Mouse (Mus musculus) embryonic facial prominence, embryonic 14.5 days (tissue): Measurements from ENCODE around the gene Kcnh1. TPM values are rescaled to one million over a fixed set of nuclear protein-coding genes. Genes with fewer than 3 reads are reported as not detected.
A peak's percentile ranks its signal among the peaks of the same experiment; 100 is the strongest.

Experiments
- ATAC-seq: fragments of 200-750 bp; cut with Nextera tagmentation; 2 replicates; pipeline ENCODE4 v1.8.0; 2017; ENCODE audit warnings: low read depth, moderate number of reproducible peaks, moderate TSS enrichment
- DNase-seq: peaks from one replicate; pipeline ENCODE4 v3.0.0-alpha.2; 2015; ENCODE audit warnings: low spot score
- H3K27ac ChIP-seq: fragments of 300-500 bp; sonication (generic); replicated peaks from 2 replicates; pipeline ENCODE4 v1.5.1; 2014; ENCODE audit warnings: low read depth, mild to moderate bottlenecking, low read length, moderate library complexity
- H3K27me3 ChIP-seq: fragments of 300-500 bp; sonication (generic); replicated peaks from 2 replicates; pipeline ENCODE4 v1.6.1; 2014; ENCODE audit warnings: low read length; ENCODE audit not compliant: control insufficient read depth, insufficient read depth
- H3K36me3 ChIP-seq: fragments of 300-500 bp; sonication (generic); 2 replicates; pipeline ENCODE4 v1.6.1; 2014; ENCODE audit warnings: low read length, mixed read lengths; ENCODE audit not compliant: control insufficient read depth, insufficient read depth
- H3K4me1 ChIP-seq: fragments of 300-500 bp; sonication (generic); 2 replicates; pipeline ENCODE4 v1.6.1; 2014; ENCODE audit warnings: antibody characterized with exemption, low read length; ENCODE audit not compliant: control insufficient read depth, insufficient read depth
- H3K4me2 ChIP-seq: fragments of 300-500 bp; sonication (generic); 2 replicates; pipeline ENCODE4 v1.6.1; 2014; ENCODE audit warnings: low read depth, mild to moderate bottlenecking, low read length, moderate library complexity, mixed read lengths
- H3K4me3 ChIP-seq: fragments of 300-500 bp; sonication (generic); 2 replicates; pipeline ENCODE4 v1.5.1; 2014; ENCODE audit warnings: low read depth, mild to moderate bottlenecking, low read length
- H3K9ac ChIP-seq: fragments of 300-500 bp; sonication (generic); 2 replicates; pipeline ENCODE4 v1.6.1; 2014; ENCODE audit warnings: low read depth, mild to moderate bottlenecking, low read length, moderate library complexity, mixed read lengths
- H3K9me3 ChIP-seq: fragments of 300-500 bp; sonication (generic); 2 replicates; pipeline ENCODE4 v1.6.1; 2016; ENCODE audit warnings: low read length; ENCODE audit not compliant: control insufficient read depth
- WGBS: fragments of 180-500 bp; shearing (Covaris S2); extraction: QIAGEN DNeasy Blood & Tissue Kit; methylation state at CpG from one replicate; pipeline ENCODE4 v1.1.7; 2014; 5-methylcytosine and 5-hydroxymethylcytosine counted together
- polyA plus RNA-seq: library from polyadenylated mRNA; unstranded; fragments of >200 nt; fragmentation: Nextera tagmentation; extraction: Ambion mirVana; gene quantifications from 2 replicates; pipeline ENCODE4 v1.2.1, GENCODE M21; 2014

The Kcnh1 gene
- polyA plus RNA-seq, 1 experiment from 2014 or later: 0.89 TPM

DNA sequence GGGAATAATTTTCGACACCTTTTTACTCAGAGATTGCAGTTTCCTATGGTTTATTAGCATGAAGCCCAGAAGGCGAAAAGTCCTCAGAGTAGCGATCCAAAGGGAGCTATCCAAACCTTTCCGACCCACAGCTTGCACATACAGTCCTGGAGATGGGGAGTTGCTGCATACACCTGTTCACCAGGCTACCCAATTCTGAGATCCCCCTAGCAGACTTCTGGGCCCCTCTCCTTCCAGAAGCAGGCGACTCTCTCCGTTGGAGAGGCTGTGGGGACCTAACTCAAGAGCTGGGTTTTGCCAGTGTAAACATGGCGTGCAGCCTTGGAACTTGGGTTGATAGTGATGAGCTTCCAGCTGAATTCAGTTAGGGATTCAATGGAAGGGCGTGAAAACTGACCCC, 1.3 kb downstream of the Kcnh1 start:
- peak overlapping the region; percentile 94; the same call in 1 of the 2 replicates for H3K4me2 ChIP-seq
- H3K36me3 ChIP-seq: no peaks in the 10 kb centered on the region
- no peak overlapping the region for H3K27ac ChIP-seq
- H3K4me1 ChIP-seq: peaks cover 3% of the 10 kb centered on the region; the same call in 1 of the 2 replicates
- peaks cover 36% of the 10 kb centered on the region for H3K27me3 ChIP-seq
- no peaks in the 10 kb centered on the region for H3K9me3 ChIP-seq
- no peak for ATAC-seq
- no peak for DNase-seq
- WGBS: 51% methylated on average over 8 of the region's 8 CpGs
- no peak overlapping the region for H3K4me3 ChIP-seq
- no peak overlapping the region for H3K9ac ChIP-seq

DNA sequence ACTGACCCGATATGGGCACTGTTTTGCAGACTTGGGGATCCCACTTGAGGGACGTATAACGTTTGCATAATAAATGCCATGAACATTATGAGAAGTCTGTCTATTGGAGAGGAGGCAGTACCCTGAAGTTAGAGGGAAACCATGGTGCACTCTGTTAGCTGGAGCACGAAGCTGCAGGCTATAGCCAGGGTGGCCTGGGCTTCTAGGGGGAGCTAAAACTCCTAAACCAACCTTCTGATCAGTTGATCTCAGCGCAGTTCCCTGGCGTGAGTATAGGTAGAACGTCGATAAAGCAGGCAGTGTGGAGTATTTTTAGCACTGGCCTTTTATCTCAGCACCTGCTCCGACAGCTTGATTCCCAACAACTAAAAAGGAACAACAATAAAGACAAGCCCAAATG, 2.1 kb downstream of the Kcnh1 start:
- 69% methylated on average over 9 of the region's 9 CpGs for WGBS
- DNase-seq: no peak
- peaks cover 36% of the 10 kb centered on the region for H3K27me3 ChIP-seq
- ATAC-seq: no peak
- no peak overlapping the region for H3K4me3 ChIP-seq
- peaks cover 3% of the 10 kb centered on the region; the same call in 1 of the 2 replicates for H3K4me1 ChIP-seq
- H3K9ac ChIP-seq: no peak overlapping the region
- no peaks in the 10 kb centered on the region for H3K36me3 ChIP-seq
- no peak overlapping the region for H3K27ac ChIP-seq
- no peaks in the 10 kb centered on the region for H3K9me3 ChIP-seq
- no peak overlapping the region for H3K4me2 ChIP-seq

DNA sequence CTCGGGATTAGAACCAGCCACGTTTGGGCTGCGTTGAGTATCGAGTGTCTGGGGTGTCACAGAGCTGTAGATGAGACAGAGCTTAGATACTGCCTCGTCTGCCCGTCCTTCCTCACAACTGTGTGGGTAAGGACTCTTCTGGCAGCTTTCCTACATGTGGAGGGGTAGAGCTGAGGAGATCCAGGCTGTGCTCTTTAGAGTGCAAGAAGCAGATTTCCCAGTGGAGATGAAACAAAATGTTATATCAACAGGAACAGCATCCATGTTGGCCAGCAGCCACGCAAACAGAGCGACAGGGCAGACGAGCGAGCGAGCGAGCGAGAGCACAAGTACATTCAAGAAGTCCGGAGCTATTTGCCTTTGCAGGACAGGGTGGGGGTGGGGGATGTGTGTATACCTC, 3.1 kb downstream of the Kcnh1 start:
- ATAC-seq (no peak), DNase-seq (peak; percentile 27)
- H3K9me3 ChIP-seq: no peaks in the 10 kb centered on the region
- H3K36me3 ChIP-seq: no peaks in the 10 kb centered on the region
- H3K4me2 ChIP-seq: no peak overlapping the region
- 62% methylated on average over 14 of the region's 14 CpGs for WGBS
- H3K27ac ChIP-seq: no peak overlapping the region
- H3K27me3 ChIP-seq: peaks cover 30% of the 10 kb centered on the region
- peaks cover 3% of the 10 kb centered on the region; the same call in 1 of the 2 replicates for H3K4me1 ChIP-seq
- no peak overlapping the region for H3K4me3 ChIP-seq
- H3K9ac ChIP-seq: no peak overlapping the region

DNA sequence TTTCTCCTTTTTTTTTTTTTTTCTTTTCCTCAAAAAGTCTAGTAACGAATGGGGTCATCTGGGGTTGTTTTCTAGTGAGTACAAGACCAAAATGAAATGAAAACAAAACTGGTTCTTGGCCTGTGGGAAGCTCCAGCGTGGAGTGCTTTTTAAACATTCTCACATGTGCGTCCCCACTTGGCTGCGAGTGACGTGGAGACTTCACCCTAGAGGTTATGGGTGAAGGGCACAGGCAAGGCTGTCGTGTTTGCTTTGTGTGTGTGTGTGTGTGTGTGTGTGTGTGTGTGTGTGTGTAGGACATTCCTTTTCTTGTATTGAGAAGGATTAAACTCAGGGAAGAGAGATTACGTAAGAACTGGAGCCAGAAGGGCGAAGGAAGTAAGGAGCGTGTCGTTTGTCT, 6.9 kb downstream of the Kcnh1 start:
- 46% methylated on average over 10 of the region's 10 CpGs for WGBS
- ATAC-seq: no peak
- no peak for DNase-seq
- no peak overlapping the region for H3K9ac ChIP-seq
- 0 out of 2 replicates have a peak, but pooled peaks cover under 1% of the 10 kb centered on the region for H3K27me3 ChIP-seq
- H3K4me2 ChIP-seq: no peak overlapping the region
- peaks cover 3% of the 10 kb centered on the region; the same call in 1 of the 2 replicates for H3K4me1 ChIP-seq
- no peak overlapping the region for H3K4me3 ChIP-seq
- H3K9me3 ChIP-seq: no peaks in the 10 kb centered on the region
- no peaks in the 10 kb centered on the region for H3K36me3 ChIP-seq
- H3K27ac ChIP-seq: no peak overlapping the region

DNA sequence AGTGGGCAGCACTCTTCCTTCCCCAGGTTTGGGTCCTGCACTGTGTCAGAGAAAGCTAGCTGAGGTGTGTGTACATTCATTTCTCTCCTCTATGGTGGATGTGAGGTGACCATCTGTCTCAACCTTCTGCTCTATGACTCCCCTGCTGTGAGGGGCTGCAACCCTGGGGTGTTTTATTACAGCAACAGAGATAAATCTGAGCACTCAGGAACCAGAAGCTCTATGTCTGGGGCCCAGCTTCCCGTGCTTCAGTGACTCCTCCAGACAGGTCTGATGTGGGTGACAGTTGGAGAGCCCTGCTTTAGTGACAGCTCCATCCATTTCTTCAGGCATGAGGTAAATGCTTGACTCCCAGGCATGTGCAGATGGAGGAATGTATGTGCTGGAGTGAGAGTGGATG, 12.4 kb downstream of the Kcnh1 start:
- H3K36me3 ChIP-seq: no peaks in the 10 kb centered on the region
- H3K27me3 ChIP-seq: no peaks in the 10 kb centered on the region
- H3K4me2 ChIP-seq: no peak overlapping the region
- no peak overlapping the region for H3K4me3 ChIP-seq
- ATAC-seq: no peak
- H3K9ac ChIP-seq: no peak overlapping the region
- no peak overlapping the region for H3K27ac ChIP-seq
- 43% methylated on average over 1 of the region's 1 CpGs for WGBS
- DNase-seq: no peak
- H3K4me1 ChIP-seq: no peaks in the 10 kb centered on the region
- H3K9me3 ChIP-seq: no peaks in the 10 kb centered on the region

DNA sequence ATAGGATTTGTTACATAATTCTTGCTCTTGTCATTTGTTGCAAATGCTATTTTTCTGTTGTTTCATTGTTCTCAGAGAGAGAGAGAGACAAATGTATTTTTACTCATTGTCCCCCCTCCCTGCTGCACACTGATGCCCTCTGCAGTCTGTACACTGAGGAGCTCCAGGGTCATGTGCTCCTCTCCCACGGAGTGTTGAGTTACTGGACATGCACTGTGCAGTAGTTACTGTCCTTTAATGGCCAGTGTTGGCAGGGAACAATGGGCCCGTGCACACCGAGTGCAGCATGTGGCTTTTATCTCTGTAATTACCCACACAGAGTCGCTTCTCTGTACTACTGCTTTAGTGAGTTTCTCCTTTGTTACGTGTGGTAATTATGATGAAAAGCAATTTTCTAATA, 17.4 kb downstream of the Kcnh1 start:
- Histone ChIP-seq H3K27ac (no peak overlapping the region), H3K9me3 (no peaks in the 10 kb centered on the region), H3K36me3 (no peaks in the 10 kb centered on the region), H3K4me2 (no peak overlapping the region), H3K27me3 (no peaks in the 10 kb centered on the region), H3K4me3 (no peak overlapping the region), H3K4me1 (no peaks in the 10 kb centered on the region), H3K9ac (no peak overlapping the region)
- 46% methylated on average over 5 of the region's 5 CpGs for WGBS
- no peak for DNase-seq
- ATAC-seq: peak; percentile 67; the same call in 1 of the 2 replicates

DNA sequence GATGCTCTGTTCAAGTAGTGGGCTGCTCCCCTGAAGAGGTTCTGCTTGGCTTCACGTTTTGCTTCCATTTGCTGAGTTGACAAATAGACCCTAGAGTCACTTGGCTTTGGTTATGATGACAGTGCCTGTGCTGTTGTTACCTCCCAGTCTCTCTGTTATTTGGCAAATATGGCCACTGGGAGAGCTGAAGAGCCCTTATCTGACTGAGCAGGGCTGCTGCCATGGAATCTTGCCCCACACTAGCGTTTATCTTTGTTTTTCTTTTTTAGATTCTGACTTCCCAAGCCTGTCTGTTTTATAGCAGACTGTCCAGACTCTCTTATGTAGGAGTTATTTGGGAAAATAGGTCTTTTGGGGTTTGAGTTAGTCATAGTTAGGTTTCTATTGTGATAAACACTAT, 21.9 kb downstream of the Kcnh1 start:
- no peak overlapping the region for H3K9ac ChIP-seq
- H3K36me3 ChIP-seq: no peaks in the 10 kb centered on the region
- H3K4me3 ChIP-seq: no peak overlapping the region
- no peak for ATAC-seq
- no peak for DNase-seq
- no peaks in the 10 kb centered on the region for H3K9me3 ChIP-seq
- 76% methylated on average over 2 of the region's 2 CpGs for WGBS
- H3K27ac ChIP-seq: no peak overlapping the region
- H3K4me1 ChIP-seq: no peaks in the 10 kb centered on the region
- H3K4me2 ChIP-seq: no peak overlapping the region
- no peaks in the 10 kb centered on the region for H3K27me3 ChIP-seq

DNA sequence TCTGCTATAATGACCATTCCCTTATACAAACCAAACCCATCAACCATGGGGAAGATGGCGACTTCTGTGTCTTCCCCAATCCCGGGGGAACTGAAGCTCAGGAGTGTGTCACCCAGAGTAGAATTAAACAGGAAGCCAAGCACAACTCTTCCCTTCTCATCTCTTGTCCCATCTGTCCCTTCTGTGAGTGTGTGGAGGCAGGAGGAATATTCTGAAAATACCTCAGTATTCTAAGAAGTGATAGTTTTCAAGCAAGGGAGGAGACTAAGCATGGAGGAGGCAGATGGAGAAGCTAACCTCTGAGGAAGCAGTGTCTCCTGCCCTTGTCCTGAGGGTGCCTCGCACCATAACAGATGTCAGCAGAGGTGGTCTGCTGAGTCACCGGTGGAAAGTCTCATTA, 24.1 kb downstream of the Kcnh1 start:
- Histone ChIP-seq H3K27ac (no peak overlapping the region), H3K4me2 (no peak overlapping the region), H3K9ac (no peak overlapping the region), H3K36me3 (no peaks in the 10 kb centered on the region), H3K4me3 (no peak overlapping the region), H3K9me3 (no peaks in the 10 kb centered on the region), H3K4me1 (no peaks in the 10 kb centered on the region), H3K27me3 (no peaks in the 10 kb centered on the region)
- no peak for ATAC-seq
- no peak for DNase-seq
- 96% methylated on average over 4 of the region's 4 CpGs for WGBS

DNA sequence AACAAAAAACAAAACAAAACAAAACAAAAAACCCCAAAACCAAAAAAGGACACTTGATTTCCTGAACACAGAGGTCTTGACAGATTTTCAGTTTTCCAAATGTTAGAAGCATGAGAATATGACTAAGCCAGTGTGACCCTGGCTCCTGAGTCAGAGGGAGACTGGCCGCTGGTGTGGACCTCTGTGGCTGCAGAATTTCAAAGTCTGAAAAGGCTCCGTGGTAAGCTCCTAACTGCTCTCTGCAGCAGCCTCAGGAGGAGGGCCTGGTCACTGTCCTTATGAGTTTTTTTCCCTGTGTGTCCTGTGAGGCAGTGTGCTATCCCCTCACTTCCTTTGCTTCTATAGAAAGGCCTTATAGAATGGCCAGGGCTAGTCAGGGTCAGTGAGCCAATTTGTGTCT, 29.6 kb downstream of the Kcnh1 start:
- H3K9ac ChIP-seq: no peak overlapping the region
- no peak overlapping the region for H3K4me3 ChIP-seq
- H3K27ac ChIP-seq: no peak overlapping the region
- DNase-seq: no peak
- H3K27me3 ChIP-seq: no peaks in the 10 kb centered on the region
- no peaks in the 10 kb centered on the region for H3K9me3 ChIP-seq
- ATAC-seq: no peak
- 63% methylated on average over 2 of the region's 2 CpGs for WGBS
- no peak overlapping the region for H3K4me2 ChIP-seq
- no peaks in the 10 kb centered on the region for H3K36me3 ChIP-seq
- H3K4me1 ChIP-seq: no peaks in the 10 kb centered on the region
